Mouse (Mus musculus) cortical plate, adult 2 months (tissue): ENCODE results near the gene Tkt.

Source experiments
- CTCF ChIP-seq: fragments of 200-500 bp; IDR thresholded peaks from 2 replicates; pipeline ENCODE4 v1.5.1; 2011; ENCODE audit warnings: mild to moderate bottlenecking, control low read depth, low read length; ENCODE audit not compliant: insufficient read depth; ENCODE audit errors: extremely low read depth
- POLR2A ChIP-seq: fragments of 200-500 bp; IDR thresholded peaks from 2 replicates; pipeline ENCODE4 v1.6.1; 2011; ENCODE audit warnings: mild to moderate bottlenecking, low read length, control low read depth; ENCODE audit not compliant: insufficient read depth; ENCODE audit errors: extremely low read depth

DNA sequence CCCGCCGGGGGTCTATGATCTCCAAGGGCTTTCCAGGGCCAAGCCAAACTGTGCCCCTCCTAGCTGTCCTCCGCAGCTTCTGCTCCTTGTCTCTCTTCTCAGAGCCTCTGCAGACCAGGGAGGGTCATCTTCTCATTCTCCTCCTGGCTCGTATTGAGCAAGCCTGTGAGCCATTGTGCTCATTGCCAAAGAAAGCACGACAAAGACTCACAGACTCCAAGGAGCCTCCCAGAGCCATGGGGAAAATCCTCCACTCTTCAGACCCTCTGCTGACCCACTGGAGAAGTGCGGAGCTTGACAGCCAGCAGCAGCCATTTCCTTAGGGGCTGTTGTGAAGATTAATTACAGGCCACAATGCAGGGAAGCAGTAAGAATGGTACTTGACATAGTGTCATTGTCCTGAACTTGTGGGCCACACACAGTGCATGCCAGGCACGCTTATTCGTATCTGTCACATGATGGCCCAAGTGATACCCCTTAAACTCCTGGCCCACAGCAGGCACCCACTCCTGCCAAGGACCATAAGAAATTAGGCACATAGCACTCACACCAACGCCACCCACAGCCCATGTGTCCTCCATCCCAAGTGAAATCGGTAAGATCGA, 42.0 kb downstream of the Tkt start:
- TF ChIP-seq CTCF = no peak
- TF ChIP-seq POLR2A = no peak
